Mouse (Mus musculus) bone marrow, adult 2 months (tissue): ENCODE data around the gene C130026I21Rik.
"Not testable (repeated sequence)": the region's sequence is repeated elsewhere in the genome, so short reads cannot be mapped to it uniquely, and the experiment has no call there.

Source experiments
- CTCF ChIP-seq: fragments of 200-500 bp; IDR thresholded peaks from 2 replicates; pipeline ENCODE4 v1.5.1; 2011; ENCODE audit warnings: low read length, control low read depth; ENCODE audit not compliant: control insufficient read depth, insufficient read depth
- POLR2A ChIP-seq: fragments of 200-500 bp; IDR thresholded peaks from 2 replicates; pipeline ENCODE4 v1.6.1; 2011; ENCODE audit warnings: low read depth, mild to moderate bottlenecking, control low read depth, low read length, borderline replicate concordance; ENCODE audit not compliant: control insufficient read depth

GRCm38 (mm10) chr1:85071690-85072089, 198.7 kb downstream of the C130026I21Rik start:
- not testable (repeated sequence) for TF ChIP-seq CTCF, POLR2A
